Mouse (Mus musculus) T-cell, adult 2 months (primary cell): ENCODE data around the gene Dclk1.

Source experiments
- DNase-seq: peaks from one replicate; pipeline ENCODE4 v3.0.0; 2022; ENCODE audit warnings: low spot score

Gene Dclk1

DNA sequence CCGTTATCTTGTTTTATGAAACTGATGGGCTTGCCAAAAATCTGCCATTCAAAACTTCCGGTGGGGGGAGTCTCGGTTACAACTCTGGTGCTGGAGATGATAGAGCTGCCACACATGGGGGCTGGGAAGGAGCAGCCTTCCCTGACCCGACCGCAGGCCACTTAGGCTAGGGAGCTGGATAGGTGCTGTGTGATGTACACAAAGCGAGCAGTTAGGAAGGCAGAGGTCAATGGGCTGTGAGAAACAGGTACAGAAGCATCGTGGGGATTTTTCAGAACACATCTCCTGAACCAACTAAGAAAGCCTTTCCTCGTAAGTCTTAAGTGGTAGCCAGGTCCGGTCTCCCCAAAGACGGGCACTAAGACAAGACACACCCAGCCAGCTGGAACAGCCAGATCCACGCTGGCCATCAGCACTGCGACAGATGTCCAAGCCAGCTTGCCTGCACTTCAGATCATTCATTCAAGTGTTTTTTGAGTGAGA lies 297.7 kb downstream of the Dclk1 start:
- DNase-seq: no peak

DNA sequence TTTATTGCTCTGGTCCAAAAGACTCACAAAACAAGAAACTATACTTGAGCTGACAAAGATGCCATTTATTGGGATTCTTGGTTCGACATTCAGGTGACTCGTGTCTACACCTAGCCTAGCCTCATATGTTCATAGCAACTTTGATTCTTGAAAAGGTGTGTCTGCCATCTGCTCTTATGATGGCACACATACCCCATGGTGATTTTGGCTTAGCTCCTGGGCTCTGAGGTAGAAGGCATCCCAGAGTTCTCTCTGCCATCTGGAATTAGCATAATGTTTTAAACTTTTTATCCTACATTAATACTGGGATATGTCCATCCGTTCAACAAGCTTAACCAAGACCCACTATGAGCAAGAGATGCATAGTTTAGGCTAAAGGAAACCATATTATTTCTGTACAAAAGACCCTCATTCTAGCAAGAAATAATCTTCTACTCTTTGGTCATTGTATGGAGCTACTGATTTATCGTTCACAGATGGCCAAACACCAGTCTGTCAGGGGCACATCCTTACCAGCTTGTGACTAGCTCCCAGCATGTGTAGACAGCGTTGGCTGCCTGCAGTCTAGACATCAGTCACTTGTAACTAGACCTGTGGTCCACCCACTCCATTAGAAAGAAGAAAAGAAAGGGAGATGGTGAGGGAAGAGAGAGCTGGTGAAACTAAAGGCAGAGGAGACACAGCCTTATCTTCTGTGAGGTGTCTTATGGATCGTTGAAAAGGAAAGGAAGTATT lies 298.4 kb downstream of the Dclk1 start:
- DNase-seq: no peak

- DNase-seq: no peak
Measured at GRCm38 (mm10) chr3:55541799-55542198, 299.6 kb downstream of the Dclk1 start.

- DNase-seq: no peak
Measured at GRCm38 (mm10) chr3:55542310-55542709, 300.1 kb downstream of the Dclk1 start.

DNA sequence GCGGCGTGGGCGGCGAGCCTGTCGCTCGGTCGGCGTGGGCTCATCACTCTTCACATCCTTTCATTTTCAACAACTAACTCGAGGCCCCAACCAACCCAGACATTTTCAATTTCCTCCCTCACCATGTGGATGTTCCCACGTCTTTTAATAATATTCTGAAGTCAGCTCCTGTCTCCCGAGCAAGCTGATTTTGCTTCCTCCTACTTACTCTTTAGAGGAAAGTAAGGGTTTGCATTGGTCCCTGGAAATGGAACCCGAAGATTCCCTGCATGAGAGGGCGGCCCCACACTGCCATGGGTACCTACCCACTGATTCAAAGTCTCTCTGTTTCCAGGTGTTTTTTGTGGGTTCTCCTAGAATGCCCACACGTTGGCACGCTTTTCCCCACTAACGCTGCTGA lies 300.8 kb downstream of the Dclk1 start:
- no peak for DNase-seq

DNA sequence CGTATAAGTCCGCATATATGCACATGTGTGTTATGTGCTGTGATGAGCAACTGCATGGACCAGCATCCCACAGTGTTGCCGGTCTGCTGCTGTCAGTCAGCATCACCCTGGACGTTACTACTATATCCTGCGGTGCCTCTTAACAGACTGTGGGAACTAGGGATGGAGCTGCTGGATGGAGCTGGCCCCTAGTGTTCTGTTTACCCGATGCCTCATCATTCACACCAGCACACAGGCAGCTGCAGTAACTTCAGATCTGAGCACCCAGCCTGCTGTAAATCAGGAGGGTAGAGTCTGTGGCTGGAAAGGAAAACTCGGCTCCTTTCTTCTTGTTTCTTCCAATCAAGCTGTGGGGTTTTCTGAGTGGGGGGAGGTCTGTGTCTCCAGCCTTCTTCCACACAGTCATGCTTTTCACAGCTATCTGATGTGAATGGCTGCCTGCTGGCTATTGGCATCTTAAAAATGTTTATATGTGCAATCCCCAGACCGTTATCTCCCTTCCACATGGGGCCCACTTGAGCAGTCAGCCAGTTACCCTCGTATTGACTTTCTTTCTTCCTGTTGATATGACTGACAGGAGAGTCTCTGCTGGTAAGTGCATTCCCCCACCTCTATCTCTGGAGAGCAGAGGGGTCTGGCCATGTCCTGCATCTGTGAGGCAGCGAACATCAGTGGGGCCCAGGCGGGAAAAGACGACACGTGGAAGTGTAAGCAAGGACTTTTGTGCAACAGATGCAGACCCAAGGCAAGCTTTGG lies 301.9 kb downstream of the Dclk1 start:
- DNase-seq: no peak

- DNase-seq: no peak
Measured at GRCm38 (mm10) chr3:55545296-55545695, 303.1 kb downstream of the Dclk1 start.

GRCm38 (mm10) chr3:55545916-55546315 lies 303.8 kb downstream of the Dclk1 start:
- DNase-seq: no peak

DNA sequence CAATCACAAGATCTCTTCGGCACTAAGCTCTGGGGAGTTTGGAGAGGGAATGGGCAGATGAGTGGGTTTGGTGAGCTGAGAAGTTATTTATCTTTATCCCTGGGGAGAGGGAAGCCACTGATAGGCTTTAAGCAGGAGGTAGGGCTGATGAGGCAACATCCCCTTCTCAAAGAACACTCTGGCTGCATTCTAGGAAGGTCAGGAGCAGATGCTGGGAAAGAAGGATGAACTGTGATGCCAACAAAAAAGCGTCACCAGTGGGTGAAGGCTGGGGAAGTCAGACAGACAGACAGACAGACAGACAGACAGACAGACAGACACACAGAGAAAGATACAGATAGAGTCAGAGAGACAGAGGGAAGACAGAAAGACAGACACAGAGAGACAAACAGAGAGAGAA lies 304.9 kb downstream of the Dclk1 start:
- DNase-seq: no peak

DNA sequence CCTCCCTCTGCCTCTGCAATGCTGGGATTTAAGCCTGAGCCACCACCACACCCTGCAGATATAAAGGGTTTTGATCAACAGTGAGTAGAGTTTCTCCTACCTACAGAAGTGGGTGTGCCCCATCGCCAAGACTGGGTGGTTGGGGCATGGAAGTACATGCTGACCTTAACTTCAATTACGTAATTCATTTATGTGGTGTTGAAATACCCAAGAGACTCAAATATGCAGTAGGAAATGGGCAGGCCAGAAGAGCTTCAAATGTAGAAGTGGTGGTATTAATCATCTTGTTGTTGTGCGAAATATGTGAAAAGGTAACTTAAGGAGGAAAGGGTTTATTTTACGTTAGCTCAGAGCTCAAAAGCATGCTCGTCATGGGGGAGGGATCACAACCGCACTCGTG lies 307.2 kb downstream of the Dclk1 start:
- no peak for DNase-seq

GRCm38 (mm10) chr3:55550962-55551361 lies 308.8 kb downstream of the Dclk1 start:
- no peak for DNase-seq

DNA sequence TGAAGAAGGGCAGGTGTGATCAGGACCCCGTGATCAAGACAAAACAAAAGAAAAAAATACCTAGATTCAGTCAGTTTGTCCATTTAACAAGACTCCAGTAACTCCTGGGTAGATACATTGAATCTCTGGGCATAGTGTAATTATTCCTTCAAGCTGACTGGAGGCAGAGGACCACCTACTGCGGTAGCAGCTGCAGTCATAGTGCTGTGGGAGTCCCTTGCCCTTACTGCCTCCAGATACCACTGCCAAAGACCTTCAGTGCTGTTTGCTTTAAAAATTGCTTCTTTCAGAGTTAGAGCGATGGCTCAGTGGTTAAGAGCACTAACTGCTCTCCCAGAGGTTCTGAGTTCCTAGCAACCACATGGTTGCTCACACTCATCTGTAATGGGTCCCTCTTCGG lies 309.7 kb downstream of the Dclk1 start:
- DNase-seq: no peak

GRCm38 (mm10) chr3:55553031-55553430 lies 310.9 kb downstream of the Dclk1 start:
- no peak for DNase-seq

- DNase-seq: no peak
Measured at GRCm38 (mm10) chr3:55555848-55556247, 313.7 kb downstream of the Dclk1 start.

GRCm38 (mm10) chr3:55558570-55558969 lies 316.4 kb downstream of the Dclk1 start:
- DNase-seq: no peak

- no peak for DNase-seq
Measured at GRCm38 (mm10) chr3:55567476-55567875, 325.3 kb downstream of the Dclk1 start.

DNA sequence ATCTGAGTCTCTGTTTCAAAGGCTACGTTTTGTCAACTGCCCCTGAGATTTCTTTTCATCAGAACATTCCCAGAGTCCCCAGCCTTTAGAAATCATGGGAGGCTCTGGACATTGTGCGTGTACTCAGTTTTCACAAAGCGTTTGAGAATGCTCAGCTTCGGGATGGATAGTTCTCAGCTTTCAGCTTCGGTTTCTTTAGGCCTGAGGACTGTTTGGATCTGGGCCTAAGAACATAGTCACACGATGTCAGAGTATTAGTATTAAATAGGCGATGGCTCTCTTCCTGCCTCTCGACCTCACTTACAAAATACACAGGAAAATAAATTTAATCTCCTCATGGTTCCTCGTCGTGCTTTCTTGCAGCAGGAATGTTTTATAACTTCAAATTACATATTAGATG lies 327.4 kb downstream of the Dclk1 start:
- DNase-seq: no peak

- DNase-seq: no peak
Measured at GRCm38 (mm10) chr3:55571034-55571433, 328.9 kb downstream of the Dclk1 start.

GRCm38 (mm10) chr3:55571552-55572296 lies 329.6 kb downstream of the Dclk1 start:
- no peak for DNase-seq

GRCm38 (mm10) chr3:55572297-55572681 lies 330.1 kb downstream of the Dclk1 start:
- DNase-seq: no peak

DNA sequence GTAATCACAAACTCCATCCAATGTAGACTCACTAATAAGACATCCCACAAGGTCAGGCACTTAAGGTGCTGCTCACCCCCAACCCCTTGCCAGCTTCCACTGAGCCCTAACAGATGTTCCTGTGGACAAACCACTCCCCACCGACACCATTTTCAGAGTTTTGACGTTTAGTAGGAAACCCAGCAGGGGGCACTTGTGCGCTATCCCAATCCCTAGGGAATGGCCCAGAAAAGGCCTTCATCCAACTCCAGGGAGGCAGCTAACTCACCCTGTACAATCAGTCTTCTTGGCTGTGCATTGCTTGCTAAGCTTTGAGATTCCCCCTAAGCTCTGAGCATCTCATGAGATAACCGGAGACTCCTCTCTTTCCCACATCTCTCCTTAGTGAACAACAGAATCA lies 331.8 kb downstream of the Dclk1 start:
- DNase-seq: no peak

DNA sequence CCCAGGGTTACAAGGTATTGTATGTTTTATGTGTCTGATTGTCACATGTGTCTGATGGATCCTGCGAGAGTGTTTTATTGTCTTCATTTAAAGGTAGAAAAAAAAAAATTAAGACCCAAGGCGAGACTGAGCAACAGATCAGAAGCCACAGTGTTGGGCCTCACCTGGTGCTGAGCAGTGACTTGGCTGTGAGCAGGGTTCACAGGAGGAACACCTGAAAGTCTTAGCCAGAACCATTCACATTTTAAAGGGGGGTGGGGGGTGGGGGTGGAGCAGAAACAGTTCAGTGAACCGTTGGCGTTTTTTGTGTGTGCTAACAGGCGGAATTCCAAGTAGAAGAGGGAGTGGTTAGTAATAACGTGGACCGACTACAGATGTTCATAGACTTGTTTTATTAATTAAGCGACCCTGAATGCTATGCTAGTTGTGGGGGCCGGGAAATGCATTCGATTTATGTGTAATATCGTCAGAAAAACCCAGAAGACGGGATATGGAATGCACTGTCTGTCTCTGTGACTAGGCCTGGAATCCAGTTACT lies 345.3 kb downstream of the Dclk1 start:
- DNase-seq: no peak
